Mouse (Mus musculus): ENCODE data around the gene U2af1l4. TPM values are rescaled to one million over a fixed set of nuclear protein-coding genes. Genes with fewer than 3 reads are reported as not detected.

U2af1l4 gene
- polyA plus RNA-seq, 1 experiment from 2014 or later: 90.7 TPM

DNA sequence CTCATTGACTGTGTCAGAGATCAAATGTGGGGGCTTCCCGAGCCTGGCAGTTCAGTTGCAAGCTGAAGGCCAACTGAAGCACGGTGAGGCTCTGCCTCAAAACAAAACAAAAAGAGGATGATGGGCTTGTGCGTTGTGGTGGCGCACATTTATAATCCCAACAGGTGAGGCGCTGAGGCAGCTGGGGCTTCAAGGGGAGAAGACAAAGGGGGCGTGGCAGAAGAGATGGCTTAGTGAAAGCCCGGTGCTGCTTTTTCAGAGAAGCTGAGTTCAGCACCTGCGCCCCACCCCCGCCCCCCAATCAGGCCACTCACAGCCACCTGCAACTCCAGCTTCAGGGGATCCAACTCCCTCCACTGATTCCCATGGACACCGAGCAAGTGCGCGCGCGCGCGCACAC is 45.4 kb downstream of the U2af1l4 start:
- no peaks in the 10 kb centered on the region for H3K27me3 ChIP-seq (replicated peaks)
- no peak overlapping the region for H3K4me2 ChIP-seq
- H3K4me1 ChIP-seq: no peaks in the 10 kb centered on the region
- no peaks in the 10 kb centered on the region for H3K9me3 ChIP-seq
- no peak overlapping the region for H3K9ac ChIP-seq
- no peak overlapping the region for H3K27ac ChIP-seq
- no peak for ATAC-seq (replicated peaks)
- no peak overlapping the region for H3K4me3 ChIP-seq
- no peaks in the 10 kb centered on the region for H3K36me3 ChIP-seq (replicated peaks)
- 48% methylated on average over 16 of the region's 16 CpGs for WGBS

DNA sequence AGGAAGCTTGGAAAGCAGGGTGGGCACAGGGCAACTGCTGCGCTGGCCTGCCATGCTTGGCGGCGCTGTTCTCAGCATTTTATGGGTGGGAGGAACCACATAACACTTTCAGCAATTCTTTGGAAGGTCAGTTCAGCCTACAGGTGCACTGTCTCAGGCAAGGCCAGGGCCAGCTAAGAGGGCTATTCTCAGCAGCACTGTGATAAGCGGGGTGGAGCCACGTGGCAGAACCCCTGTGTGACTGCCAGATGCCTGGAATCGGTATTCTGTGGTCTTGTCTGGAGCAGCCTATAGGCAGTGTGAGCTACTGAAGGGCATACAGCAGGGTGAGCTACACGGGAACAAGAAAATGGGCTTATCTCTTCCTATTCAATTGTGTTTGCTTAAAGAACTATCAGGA is 46.9 kb downstream of the U2af1l4 start:
- H3K4me3 ChIP-seq: no peak overlapping the region
- no peaks in the 10 kb centered on the region for H3K36me3 ChIP-seq (replicated peaks)
- 59% methylated on average over 7 of the region's 7 CpGs for WGBS

DNA sequence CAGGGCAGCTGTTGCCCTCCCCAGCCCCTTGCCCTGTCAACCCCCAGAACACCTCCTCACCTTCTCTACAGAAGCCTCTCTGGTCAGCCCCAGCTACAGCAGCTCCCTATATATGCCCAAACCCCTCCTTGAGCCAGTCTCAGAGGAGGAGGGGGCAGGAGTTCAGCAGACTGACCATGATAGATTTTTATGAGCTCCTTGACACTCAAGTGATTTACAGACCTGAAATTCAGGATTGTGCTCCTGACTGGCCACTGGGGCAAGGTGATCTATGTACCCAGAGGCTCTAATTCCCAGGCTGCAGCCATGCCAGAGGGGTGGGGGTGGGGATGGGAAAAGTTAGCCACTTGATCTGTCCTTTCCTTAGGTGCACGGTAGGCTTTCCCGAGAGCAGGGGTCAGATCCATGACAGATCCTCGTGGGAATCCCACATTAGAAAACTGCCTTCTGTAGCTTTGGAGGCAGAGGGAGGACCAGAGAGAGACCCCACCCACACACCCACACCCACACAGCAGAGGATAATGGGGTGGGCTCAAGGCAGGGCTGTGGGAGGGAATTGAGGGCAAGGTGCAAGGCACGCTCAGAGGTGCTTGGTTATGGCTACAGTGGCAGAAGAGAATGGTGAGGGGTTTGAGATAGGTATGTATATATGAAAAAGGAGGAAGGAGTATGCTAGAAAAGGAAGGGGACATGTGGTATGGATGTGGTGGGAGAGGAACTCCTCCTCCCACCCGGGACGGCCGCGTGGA is 49.7 kb downstream of the U2af1l4 start, which contains the start of gene Upk1a:
Upk1a (minus strand) TSS at position 194 of the 749 bp plus-strand sequence.
- Histone ChIP-seq H3K36me3 (replicated peaks) (peaks cover 21% of the 10 kb centered on the region; the same call in 1 of the 2 replicates), H3K4me2 (no peak within 1 kb of the TSS), H3K9ac (no peak within 1 kb of the TSS), H3K9me3 (no peaks in the 10 kb centered on the region), H3K4me3 (no peak within 1 kb of the TSS), H3K27me3 (replicated peaks) (no peaks in the 10 kb centered on the region), H3K27ac (no peak within 1 kb of the TSS), H3K4me1 (no peaks in the 10 kb centered on the region)
- no peak for ATAC-seq (replicated peaks)
- 84% methylated on average over 8 of the region's 8 CpGs for WGBS

More for the DNA sequence above, 46.9 kb downstream of the U2af1l4 start:
- no peaks in the 10 kb centered on the region for H3K4me1 ChIP-seq
- H3K9me3 ChIP-seq: no peaks in the 10 kb centered on the region
- no peaks in the 10 kb centered on the region for H3K27me3 ChIP-seq (replicated peaks)
- no peak overlapping the region for H3K9ac ChIP-seq
- H3K27ac ChIP-seq: no peak overlapping the region
- ATAC-seq (replicated peaks): no peak
- no peak overlapping the region for H3K4me2 ChIP-seq

DNA sequence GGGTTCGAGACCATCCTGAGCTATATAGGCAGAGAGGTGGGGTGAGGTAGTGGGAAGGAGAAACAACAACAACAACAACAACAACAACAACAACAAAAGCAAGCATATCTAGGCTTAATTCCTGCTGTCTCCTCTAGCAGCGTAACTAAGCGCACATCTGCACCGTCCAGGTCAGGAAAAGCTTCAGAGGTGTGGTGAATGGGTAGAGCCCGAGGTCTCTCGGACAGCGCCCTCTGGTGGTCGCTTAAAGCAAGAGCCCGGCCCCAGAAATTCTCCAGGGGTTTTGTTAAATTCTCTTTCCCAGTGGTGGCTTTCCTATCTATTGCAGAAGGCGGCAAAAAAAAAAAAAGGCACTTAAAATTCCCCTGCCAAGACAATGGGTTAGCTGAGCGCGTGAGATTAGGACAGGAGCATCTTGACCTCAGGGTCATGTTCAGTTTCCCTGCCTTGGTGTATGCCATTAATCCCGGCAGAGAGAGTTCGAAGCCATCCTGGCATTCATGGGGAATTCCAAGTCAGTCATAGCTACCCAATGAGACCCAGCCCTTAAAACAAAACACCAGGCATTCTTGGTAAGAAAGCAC is 50.5 kb downstream of the U2af1l4 start:
- H3K36me3 ChIP-seq (replicated peaks): peaks cover 28% of the 10 kb centered on the region; the same call in 1 of the 2 replicates
- WGBS: 24% methylated on average over 14 of the region's 14 CpGs
- ATAC-seq (replicated peaks): no peak
- no peak overlapping the region for H3K27ac ChIP-seq
- H3K4me1 ChIP-seq: no peaks in the 10 kb centered on the region
- H3K9me3 ChIP-seq: no peaks in the 10 kb centered on the region
- no peaks in the 10 kb centered on the region for H3K27me3 ChIP-seq (replicated peaks)
- no peak overlapping the region for H3K4me3 ChIP-seq
- H3K4me2 ChIP-seq: no peak overlapping the region
- H3K9ac ChIP-seq: no peak overlapping the region

DNA sequence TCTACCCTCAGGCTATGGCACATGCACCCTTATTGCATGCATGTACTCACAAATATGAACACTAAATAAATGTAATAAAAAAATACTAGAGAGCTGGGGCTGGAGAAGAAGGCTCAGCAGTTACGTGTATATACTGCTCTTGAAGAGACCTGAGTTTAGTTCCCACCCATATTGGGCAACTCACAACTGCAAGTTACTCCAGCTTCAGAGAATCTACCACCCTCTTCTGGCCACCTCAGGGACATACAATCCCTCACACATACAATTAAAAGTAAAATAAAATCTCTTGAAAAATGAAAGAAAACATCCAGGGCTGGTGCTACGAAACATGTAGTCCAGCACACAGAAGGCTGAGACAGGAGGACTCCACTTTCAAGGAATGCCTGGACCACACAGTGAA is 51.4 kb downstream of the U2af1l4 start:
- no peak overlapping the region for H3K4me2 ChIP-seq
- no peaks in the 10 kb centered on the region for H3K4me1 ChIP-seq
- no peak overlapping the region for H3K27ac ChIP-seq
- no peak overlapping the region for H3K4me3 ChIP-seq
- no peaks in the 10 kb centered on the region for H3K27me3 ChIP-seq (replicated peaks)
- H3K9ac ChIP-seq: no peak overlapping the region
- ATAC-seq (replicated peaks): no peak
- H3K36me3 ChIP-seq (replicated peaks): peaks cover 36% of the 10 kb centered on the region
- 77% methylated on average over 2 of the region's 2 CpGs for WGBS
- H3K9me3 ChIP-seq: no peaks in the 10 kb centered on the region

Small RNA genes within 50 kb of the gene (microRNA-seq; reads per million reads assigned to microRNA genes)
- 0.92 reads per million for gene Gm38670
- gene Mir3569: not detected

Other genes starting within 250 kb of the U2af1l4 start
- 16.6 and 17.5 TPM in 2 replicates for gene Syne4, start 248.5 kb upstream of the U2af1l4 start, polyA plus RNA-seq (2015; fragmentation: Nextera tagmentation; extraction: Ambion mirVana)
- 0.23 and 2.0 TPM in 2 replicates for gene E130208F15Rik, start 241.6 kb upstream of the U2af1l4 start, polyA plus RNA-seq (2015; fragmentation: Nextera tagmentation; extraction: Ambion mirVana)
- gene Sdhaf1, start 239.4 kb upstream of the U2af1l4 start, polyA plus RNA-seq (2015; fragmentation: Nextera tagmentation; extraction: Ambion mirVana): 16.7 and 17.1 TPM in 2 replicates
- gene Lrfn3, start 200.5 kb upstream of the U2af1l4 start, polyA plus RNA-seq (2015; fragmentation: Nextera tagmentation; extraction: Ambion mirVana): 16.3 and 17.9 TPM in 2 replicates
- gene Tyrobp, start 149.5 kb upstream of the U2af1l4 start, polyA plus RNA-seq (2015; fragmentation: Nextera tagmentation; extraction: Ambion mirVana): 27.8 and 36.6 TPM in 2 replicates
- gene Hcst, start 143.4 kb upstream of the U2af1l4 start, polyA plus RNA-seq (2015; fragmentation: Nextera tagmentation; extraction: Ambion mirVana): 0.53 and 0.59 TPM in 2 replicates
- gene Nfkbid, start 141.6 kb upstream of the U2af1l4 start, polyA plus RNA-seq (2015; fragmentation: Nextera tagmentation; extraction: Ambion mirVana): 2.4 and 2.8 TPM in 2 replicates
- 790 and 817 TPM in 2 replicates for gene Aplp1, start 117.8 kb upstream of the U2af1l4 start, polyA plus RNA-seq (2015; fragmentation: Nextera tagmentation; extraction: Ambion mirVana)
- gene Kirrel2, start 105.6 kb upstream of the U2af1l4 start, polyA plus RNA-seq (2015; fragmentation: Nextera tagmentation; extraction: Ambion mirVana): 1.3 and 2.7 TPM in 2 replicates
- gene Nphs1, start 105.0 kb upstream of the U2af1l4 start, polyA plus RNA-seq (2015; fragmentation: Nextera tagmentation; extraction: Ambion mirVana): 0.41 and 0.61 TPM in 2 replicates
- not detected in 2 replicates for gene Prodh2, start 69.7 kb upstream of the U2af1l4 start, polyA plus RNA-seq (2015; fragmentation: Nextera tagmentation; extraction: Ambion mirVana)
- 144 and 158 TPM in 2 replicates for gene Arhgap33, start 28.2 kb upstream of the U2af1l4 start, polyA plus RNA-seq (2015; fragmentation: Nextera tagmentation; extraction: Ambion mirVana)
- gene Hspb6, start 11.1 kb upstream of the U2af1l4 start, polyA plus RNA-seq (2015; fragmentation: Nextera tagmentation; extraction: Ambion mirVana): 7.8 and 9.9 TPM in 2 replicates
- 7.7 and 9.4 TPM in 2 replicates for gene Proser3, start 11.0 kb upstream of the U2af1l4 start, polyA plus RNA-seq (2015; fragmentation: Nextera tagmentation; extraction: Ambion mirVana)
- gene Lin37, start 3.5 kb upstream of the U2af1l4 start, polyA plus RNA-seq (2015; fragmentation: Nextera tagmentation; extraction: Ambion mirVana): 53.6 and 63.8 TPM in 2 replicates
- 18.5 and 20.7 TPM in 2 replicates for gene Gm49396, start within 50 bp of the U2af1l4 start, polyA plus RNA-seq (2015; fragmentation: Nextera tagmentation; extraction: Ambion mirVana)
- 121 and 123 TPM in 2 replicates for gene Psenen, start 326 bp downstream of the U2af1l4 start, polyA plus RNA-seq (2015; fragmentation: Nextera tagmentation; extraction: Ambion mirVana)
- 8.0 and 8.1 TPM in 2 replicates for gene Igflr1, start 2.1 kb downstream of the U2af1l4 start, polyA plus RNA-seq (2015; fragmentation: Nextera tagmentation; extraction: Ambion mirVana)
- 12.1 and 12.3 TPM in 2 replicates for gene Kmt2b, start 25.4 kb downstream of the U2af1l4 start, polyA plus RNA-seq (2015; fragmentation: Nextera tagmentation; extraction: Ambion mirVana)
- 0.36 and 0.41 TPM in 2 replicates for gene Zbtb32, start 35.6 kb downstream of the U2af1l4 start, polyA plus RNA-seq (2015; fragmentation: Nextera tagmentation; extraction: Ambion mirVana)
- 0.51 and 0.58 TPM in 2 replicates for gene Upk1a, start 49.5 kb downstream of the U2af1l4 start, polyA plus RNA-seq (2015; fragmentation: Nextera tagmentation; extraction: Ambion mirVana)
- gene Cox6b1, start 62.9 kb downstream of the U2af1l4 start, polyA plus RNA-seq (2015; fragmentation: Nextera tagmentation; extraction: Ambion mirVana): 1,061 and 1,083 TPM in 2 replicates
- gene Etv2, start 72.6 kb downstream of the U2af1l4 start, polyA plus RNA-seq (2015; fragmentation: Nextera tagmentation; extraction: Ambion mirVana): not detected in 2 replicates
- gene Rbm42, start 87.0 kb downstream of the U2af1l4 start, polyA plus RNA-seq (2015; fragmentation: Nextera tagmentation; extraction: Ambion mirVana): 145 and 149 TPM in 2 replicates
- 28.1 and 29.7 TPM in 2 replicates for gene Haus5, start 101.7 kb downstream of the U2af1l4 start, polyA plus RNA-seq (2015; fragmentation: Nextera tagmentation; extraction: Ambion mirVana)
- not detected in 2 replicates for gene Pmis2, start 108.3 kb downstream of the U2af1l4 start, polyA plus RNA-seq (2015; fragmentation: Nextera tagmentation; extraction: Ambion mirVana)
- gene 2200002J24Rik, start 135.6 kb downstream of the U2af1l4 start, polyA plus RNA-seq (2015; fragmentation: Nextera tagmentation; extraction: Ambion mirVana): not detected in 2 replicates
- gene Atp4a, start 148.9 kb downstream of the U2af1l4 start, polyA plus RNA-seq (2015; fragmentation: Nextera tagmentation; extraction: Ambion mirVana): 1.7 and 1.8 TPM in 2 replicates
- 242 and 252 TPM in 2 replicates for gene Tmem147, start 166.2 kb downstream of the U2af1l4 start, polyA plus RNA-seq (2015; fragmentation: Nextera tagmentation; extraction: Ambion mirVana)
- 0.72 and 1.6 TPM in 2 replicates for gene Gapdhs, start 180.4 kb downstream of the U2af1l4 start, polyA plus RNA-seq (2015; fragmentation: Nextera tagmentation; extraction: Ambion mirVana)
- gene Sbsn, start 188.2 kb downstream of the U2af1l4 start, polyA plus RNA-seq (2015; fragmentation: Nextera tagmentation; extraction: Ambion mirVana): 2.4 and 3.0 TPM in 2 replicates
- 1.2 and 3.4 TPM in 2 replicates for gene Dmkn, start 200.5 kb downstream of the U2af1l4 start, polyA plus RNA-seq (2015; fragmentation: Nextera tagmentation; extraction: Ambion mirVana)
- 4.4 TPM in 1 of 2 replicates, not detected in the other for gene Krtdap, start 224.6 kb downstream of the U2af1l4 start, polyA plus RNA-seq (2015; fragmentation: Nextera tagmentation; extraction: Ambion mirVana)